Mouse (Mus musculus): ENCODE results near the gene Il11ra1. TPM values are rescaled to one million over a fixed set of nuclear protein-coding genes. Genes with fewer than 3 reads are reported as not detected.

The Il11ra1 gene
- polyA plus RNA-seq, 1 experiment = 3.3 TPM

DNA sequence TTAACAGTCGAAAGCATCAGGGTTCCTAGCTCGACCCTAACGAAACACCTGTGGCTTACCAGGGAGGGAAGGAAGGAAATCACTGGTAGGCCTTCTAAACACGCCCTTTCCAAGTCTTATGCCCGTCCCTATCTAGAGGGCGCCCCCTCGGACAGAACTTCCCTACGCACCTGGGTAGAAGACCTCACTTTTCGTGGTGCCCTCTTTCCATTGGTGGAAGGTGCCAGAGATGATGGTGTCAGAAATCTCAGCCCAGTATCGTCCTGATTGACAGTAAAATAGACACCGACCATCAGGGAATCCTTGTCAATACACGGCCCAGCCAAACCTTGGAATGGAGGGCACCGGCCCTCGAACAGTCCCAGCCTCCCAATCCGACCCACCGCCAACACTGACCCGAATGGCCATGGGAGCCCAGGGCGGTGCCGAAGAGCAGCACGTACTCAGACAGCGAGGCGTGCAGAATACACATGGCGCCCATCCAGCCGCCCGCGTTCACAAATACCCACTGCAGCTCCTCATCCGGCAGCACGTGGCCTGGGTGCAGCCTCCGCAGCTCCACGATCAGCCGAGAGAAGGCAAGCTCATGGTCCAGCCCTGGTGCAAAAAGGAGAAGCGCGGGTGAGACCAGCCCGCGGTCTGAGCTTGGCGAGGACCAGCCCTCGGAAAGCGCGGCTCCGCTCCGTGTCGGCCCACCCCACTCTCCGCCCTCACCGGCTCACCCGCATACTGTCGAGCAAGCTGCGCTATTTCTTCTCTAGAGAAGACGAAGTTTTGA is 40.8 kb downstream of the Il11ra1 start:
- no peaks in the 10 kb centered on the region for H3K36me3 ChIP-seq (ENCODE audit: control insufficient read depth, insufficient read depth)
- H3K27me3 ChIP-seq (ENCODE audit: control insufficient read depth, insufficient read depth, insufficient read length) = no peaks in the 10 kb centered on the region
- H3K4me2 ChIP-seq (ENCODE audit: low read depth) = peak overlapping the region; percentile 69
- peaks cover 14% of the 10 kb centered on the region for H3K79me2 ChIP-seq (ENCODE audit: control insufficient read depth, insufficient read depth)
- H3ac ChIP-seq (ENCODE audit: control insufficient read depth, insufficient read length) = peak overlapping the region; percentile 20
- TF ChIP-seq REST (IDR thresholded peaks at IDR 0.05; ENCODE audit: insufficient read depth, insufficient read length) = no peak
- TF ChIP-seq SRF (IDR thresholded peaks at IDR 0.05; ENCODE audit: control insufficient read depth, insufficient read length, low read depth) = no peak
- TF ChIP-seq TCF3 (IDR thresholded peaks at IDR 0.05; ENCODE audit: insufficient read length, low read depth) = no peak
- TF ChIP-seq MAX (IDR thresholded peaks at IDR 0.05; ENCODE audit: low read depth) = peak; percentile 41
- TF ChIP-seq USF1 (IDR thresholded peaks at IDR 0.05; ENCODE audit: low read depth) = no peak
- TF ChIP-seq E2F4 (IDR thresholded peaks at IDR 0.05; ENCODE audit: insufficient read depth) = no peak
- peak overlapping the region; percentile 60 for H3K4me3 ChIP-seq

- Histone ChIP-seq H3ac (ENCODE audit: control insufficient read depth, insufficient read length) (peak overlapping the region; percentile 20), H3K79me2 (ENCODE audit: control insufficient read depth, insufficient read depth) (peaks cover 14% of the 10 kb centered on the region), H3K27me3 (ENCODE audit: control insufficient read depth, insufficient read depth, insufficient read length) (no peaks in the 10 kb centered on the region), H3K36me3 (ENCODE audit: control insufficient read depth, insufficient read depth) (no peaks in the 10 kb centered on the region), H3K4me3 (peak overlapping the region; percentile 60), H3K4me2 (ENCODE audit: low read depth) (peak overlapping the region; percentile 72)
- TF ChIP-seq CEBPB (IDR thresholded peaks at IDR 0.05; ENCODE audit: insufficient read depth, poor library complexity, severe bottlenecking) = no peak
- TF ChIP-seq MAX (IDR thresholded peaks at IDR 0.05; ENCODE audit: low read depth) = no peak
- no peak for TF ChIP-seq REST (IDR thresholded peaks at IDR 0.05; ENCODE audit: insufficient read depth, insufficient read length)
- TF ChIP-seq MYOD1 (IDR thresholded peaks at IDR 0.05; ENCODE audit: control insufficient read depth in 1 of 3, insufficient read length in 2 of 3, low read depth in 2 of 3) = no peak
- TF ChIP-seq POLR2AphosphoS2 (IDR thresholded peaks at IDR 0.05; ENCODE audit: insufficient read length, low read depth) = peak; percentile 99
- TF ChIP-seq POLR2A (IDR thresholded peaks at IDR 0.05; ENCODE audit: insufficient read length, low read depth) = peak; percentile 99
These were observed 41.4 kb downstream of the Il11ra1 start for GRCm38 (mm10) chr4:41741158-41741560.

- peaks cover 8% of the 10 kb centered on the region for H3K27me3 ChIP-seq (ENCODE audit: control insufficient read depth, insufficient read depth, insufficient read length)
- H3K4me3 ChIP-seq = no peak overlapping the region
- H3K79me2 ChIP-seq (ENCODE audit: control insufficient read depth, insufficient read depth) = peaks cover 14% of the 10 kb centered on the region
- H3K4me2 ChIP-seq (ENCODE audit: low read depth) = no peak overlapping the region
- TF ChIP-seq TCF3 (IDR thresholded peaks at IDR 0.05; ENCODE audit: insufficient read length, low read depth) (no peak), MAX (IDR thresholded peaks at IDR 0.05; ENCODE audit: low read depth) (no peak), MYOD1 (IDR thresholded peaks at IDR 0.05; ENCODE audit: control insufficient read depth in 1 of 3, insufficient read length in 2 of 3, low read depth in 2 of 3) (no peak), CEBPB (IDR thresholded peaks at IDR 0.05; ENCODE audit: insufficient read depth, poor library complexity, severe bottlenecking) (no peak), E2F4 (IDR thresholded peaks at IDR 0.05; ENCODE audit: insufficient read depth) (no peak), MYOG (IDR thresholded peaks at IDR 0.05; ENCODE audit: control insufficient read depth in 1 of 3, insufficient read depth in 1 of 3, insufficient read length in 2 of 3, low read depth in 2 of 3) (no peak), SRF (IDR thresholded peaks at IDR 0.05; ENCODE audit: control insufficient read depth, insufficient read length, low read depth) (no peak), TCF12 (IDR thresholded peaks at IDR 0.05; ENCODE audit: insufficient read depth, poor library complexity, severe bottlenecking) (no peak), POLR2A (IDR thresholded peaks at IDR 0.05; ENCODE audit: insufficient read length, low read depth) (no peak), POLR2AphosphoS2 (IDR thresholded peaks at IDR 0.05; ENCODE audit: insufficient read length, low read depth) (no peak), USF1 (IDR thresholded peaks at IDR 0.05; ENCODE audit: low read depth) (no peak), REST (IDR thresholded peaks at IDR 0.05; ENCODE audit: insufficient read depth, insufficient read length) (no peak)
- H3K36me3 ChIP-seq (ENCODE audit: control insufficient read depth, insufficient read depth) = no peaks in the 10 kb centered on the region
- H3ac ChIP-seq (ENCODE audit: control insufficient read depth, insufficient read length) = no peak overlapping the region
These were observed 44.3 kb downstream of the Il11ra1 start for GRCm38 (mm10) chr4:41744131-41744530.

- Histone ChIP-seq H3K4me2 (ENCODE audit: low read depth) (no peak overlapping the region), H3K4me3 (no peak overlapping the region), H3K79me2 (ENCODE audit: control insufficient read depth, insufficient read depth) (peaks cover 7% of the 10 kb centered on the region), H3K36me3 (ENCODE audit: control insufficient read depth, insufficient read depth) (no peaks in the 10 kb centered on the region), H3ac (ENCODE audit: control insufficient read depth, insufficient read length) (no peak overlapping the region), H3K27me3 (ENCODE audit: control insufficient read depth, insufficient read depth, insufficient read length) (peaks cover 8% of the 10 kb centered on the region)
- TF ChIP-seq MYOG (IDR thresholded peaks at IDR 0.05; ENCODE audit: control insufficient read depth in 1 of 3, insufficient read depth in 1 of 3, insufficient read length in 2 of 3, low read depth in 2 of 3) (no peak), POLR2A (IDR thresholded peaks at IDR 0.05; ENCODE audit: insufficient read length, low read depth) (no peak), MAX (IDR thresholded peaks at IDR 0.05; ENCODE audit: low read depth) (no peak), TCF3 (IDR thresholded peaks at IDR 0.05; ENCODE audit: insufficient read length, low read depth) (no peak), CEBPB (IDR thresholded peaks at IDR 0.05; ENCODE audit: insufficient read depth, poor library complexity, severe bottlenecking) (no peak), POLR2AphosphoS2 (IDR thresholded peaks at IDR 0.05; ENCODE audit: insufficient read length, low read depth) (no peak), TCF12 (IDR thresholded peaks at IDR 0.05; ENCODE audit: insufficient read depth, poor library complexity, severe bottlenecking) (no peak)
These were observed 45.2 kb downstream of the Il11ra1 start for GRCm38 (mm10) chr4:41745021-41745420.

- Histone ChIP-seq H3K79me2 (ENCODE audit: control insufficient read depth, insufficient read depth) (no peaks in the 10 kb centered on the region), H3K36me3 (ENCODE audit: control insufficient read depth, insufficient read depth) (no peaks in the 10 kb centered on the region), H3K4me2 (ENCODE audit: low read depth) (peak within 1 kb of the TSS; percentile 99), H3K4me3 (peak within 1 kb of the TSS; percentile 45), H3K27me3 (ENCODE audit: control insufficient read depth, insufficient read depth, insufficient read length) (no peaks in the 10 kb centered on the region), H3ac (ENCODE audit: control insufficient read depth, insufficient read length) (peak within 1 kb of the TSS; percentile 29)
- TF ChIP-seq REST (IDR thresholded peaks at IDR 0.05; ENCODE audit: insufficient read depth, insufficient read length) = no peak
- TF ChIP-seq TCF12 (IDR thresholded peaks at IDR 0.05; ENCODE audit: insufficient read depth, poor library complexity, severe bottlenecking) = no peak
- no peak for TF ChIP-seq MYOG (IDR thresholded peaks at IDR 0.05; ENCODE audit: control insufficient read depth in 1 of 3, insufficient read depth in 1 of 3, insufficient read length in 2 of 3, low read depth in 2 of 3)
- TF ChIP-seq MAX (IDR thresholded peaks at IDR 0.05; ENCODE audit: low read depth) = no peak
- TF ChIP-seq POLR2AphosphoS2 (IDR thresholded peaks at IDR 0.05; ENCODE audit: insufficient read length, low read depth) = no peak
- no peak for TF ChIP-seq SRF (IDR thresholded peaks at IDR 0.05; ENCODE audit: control insufficient read depth, insufficient read length, low read depth)
- TF ChIP-seq CEBPB (IDR thresholded peaks at IDR 0.05; ENCODE audit: insufficient read depth, poor library complexity, severe bottlenecking) = no peak
These were observed 55.1 kb downstream of the Il11ra1 start, which contains the start of gene Galt for GRCm38 (mm10) chr4:41754797-41755337. TSS of gene Galt (plus strand) at chr4:41755228.

Data from myocyte (in vitro differentiated cells).